Mouse (Mus musculus): Measurements from ENCODE around the gene Nudt6. TPM values are rescaled to one million over a fixed set of nuclear protein-coding genes. Genes with fewer than 3 reads are reported as not detected.

The Nudt6 gene
- polyA plus RNA-seq, 1 experiment: 12.7 TPM

- Histone ChIP-seq H3K36me3 (replicated peaks; ENCODE audit: low read length) (peaks cover 18% of the 10 kb centered on the region), H3K9me3 (no peaks in the 10 kb centered on the region), H3K4me3 (replicated peaks) (peak within 1 kb of the TSS; percentile 92), H3K4me1 (peaks cover 37% of the 10 kb centered on the region), H3K27me3 (replicated peaks) (no peaks in the 10 kb centered on the region)
- TF ChIP-seq GATA1 (IDR thresholded peaks at IDR 0.05; ENCODE audit: borderline replicate concordance, low read length) (no peak), FLI1 (IDR thresholded peaks at IDR 0.05; ENCODE audit: low read length) (no peak)
Measured at GRCm38 (mm10) chr3:37419458-37419991, 486 bp downstream of the Nudt6 start, which contains the start of gene Spata5. TSS of gene Spata5 (plus strand) at chr3:37419896.

- H3K36me3 ChIP-seq (replicated peaks; ENCODE audit: low read length): peaks cover 16% of the 10 kb centered on the region
- H3K4me1 ChIP-seq: peaks cover 42% of the 10 kb centered on the region
- H3K27me3 ChIP-seq (replicated peaks): no peaks in the 10 kb centered on the region
- no peak for TF ChIP-seq FLI1 (IDR thresholded peaks at IDR 0.05; ENCODE audit: low read length)
- no peak for TF ChIP-seq GATA1 (IDR thresholded peaks at IDR 0.05; ENCODE audit: borderline replicate concordance, low read length)
- H3K4me3 ChIP-seq (replicated peaks): peak overlapping the region; percentile 92
- no peaks in the 10 kb centered on the region for H3K9me3 ChIP-seq
Measured at GRCm38 (mm10) chr3:37418961-37419457, 1.0 kb downstream of the Nudt6 start.

GRCm38 (mm10) chr3:37418341-37418740 is 1.7 kb downstream of the Nudt6 start:
- Histone ChIP-seq H3K27me3 (replicated peaks) (no peaks in the 10 kb centered on the region), H3K36me3 (replicated peaks; ENCODE audit: low read length) (peaks cover 14% of the 10 kb centered on the region), H3K9me3 (no peaks in the 10 kb centered on the region), H3K4me3 (replicated peaks) (peak overlapping the region; percentile 92), H3K4me1 (peaks cover 44% of the 10 kb centered on the region)
- TF ChIP-seq FLI1 (IDR thresholded peaks at IDR 0.05; ENCODE audit: low read length) (no peak), GATA1 (IDR thresholded peaks at IDR 0.05; ENCODE audit: borderline replicate concordance, low read length) (no peak)

- peaks cover 34% of the 10 kb centered on the region for H3K36me3 ChIP-seq (replicated peaks; ENCODE audit: low read length)
- peaks cover 34% of the 10 kb centered on the region for H3K4me1 ChIP-seq
- H3K27me3 ChIP-seq (replicated peaks): no peaks in the 10 kb centered on the region
- H3K4me3 ChIP-seq (replicated peaks): no peak overlapping the region
- TF ChIP-seq FLI1 (IDR thresholded peaks at IDR 0.05; ENCODE audit: low read length) (no peak), GATA1 (IDR thresholded peaks at IDR 0.05; ENCODE audit: borderline replicate concordance, low read length) (no peak)
- H3K9me3 ChIP-seq: no peaks in the 10 kb centered on the region
Measured at GRCm38 (mm10) chr3:37414413-37414960, 5.5 kb downstream of the Nudt6 start.

- H3K36me3 ChIP-seq (replicated peaks; ENCODE audit: low read length): peaks cover 41% of the 10 kb centered on the region
- no peaks in the 10 kb centered on the region for H3K27me3 ChIP-seq (replicated peaks)
- H3K4me3 ChIP-seq (replicated peaks): no peak overlapping the region
- H3K4me1 ChIP-seq: peaks cover 28% of the 10 kb centered on the region
- TF ChIP-seq FLI1 (IDR thresholded peaks at IDR 0.05; ENCODE audit: low read length): no peak
- no peak for TF ChIP-seq GATA1 (IDR thresholded peaks at IDR 0.05; ENCODE audit: borderline replicate concordance, low read length)
- no peaks in the 10 kb centered on the region for H3K9me3 ChIP-seq
Measured at GRCm38 (mm10) chr3:37413446-37413845, 6.6 kb downstream of the Nudt6 start.

GRCm38 (mm10) chr3:37407598-37407997 is 12.4 kb downstream of the Nudt6 start:
- Histone ChIP-seq H3K36me3 (replicated peaks; ENCODE audit: low read length) (peaks cover 61% of the 10 kb centered on the region), H3K4me1 (peaks cover 5% of the 10 kb centered on the region), H3K27me3 (replicated peaks) (no peaks in the 10 kb centered on the region), H3K4me3 (replicated peaks) (no peak overlapping the region), H3K9me3 (no peaks in the 10 kb centered on the region)
- TF ChIP-seq FLI1 (IDR thresholded peaks at IDR 0.05; ENCODE audit: low read length) (no peak), GATA1 (IDR thresholded peaks at IDR 0.05; ENCODE audit: borderline replicate concordance, low read length) (no peak)

- no peaks in the 10 kb centered on the region for H3K9me3 ChIP-seq
- TF ChIP-seq FLI1 (IDR thresholded peaks at IDR 0.05; ENCODE audit: low read length) (no peak), GATA1 (IDR thresholded peaks at IDR 0.05; ENCODE audit: borderline replicate concordance, low read length) (no peak)
- no peak overlapping the region for H3K4me3 ChIP-seq (replicated peaks)
- peaks cover 29% of the 10 kb centered on the region for H3K36me3 ChIP-seq (replicated peaks; ENCODE audit: low read length)
- peaks cover 22% of the 10 kb centered on the region for H3K27me3 ChIP-seq (replicated peaks)
- H3K4me1 ChIP-seq: peaks cover 5% of the 10 kb centered on the region
Measured at GRCm38 (mm10) chr3:37401729-37402610, 18.0 kb downstream of the Nudt6 start.

GRCm38 (mm10) chr3:37398661-37399395 is 21.2 kb downstream of the Nudt6 start:
- Histone ChIP-seq H3K4me1 (no peaks in the 10 kb centered on the region), H3K9me3 (no peaks in the 10 kb centered on the region), H3K36me3 (replicated peaks; ENCODE audit: low read length) (peaks cover 5% of the 10 kb centered on the region), H3K4me3 (replicated peaks) (no peak overlapping the region), H3K27me3 (replicated peaks) (peaks cover 31% of the 10 kb centered on the region)
- TF ChIP-seq FLI1 (IDR thresholded peaks at IDR 0.05; ENCODE audit: low read length): no peak
- no peak for TF ChIP-seq GATA1 (IDR thresholded peaks at IDR 0.05; ENCODE audit: borderline replicate concordance, low read length)

- H3K9me3 ChIP-seq: no peaks in the 10 kb centered on the region
- H3K36me3 ChIP-seq (replicated peaks; ENCODE audit: low read length): no peaks in the 10 kb centered on the region
- peaks cover 31% of the 10 kb centered on the region for H3K27me3 ChIP-seq (replicated peaks)
- H3K4me1 ChIP-seq: no peaks in the 10 kb centered on the region
- no peak overlapping the region for H3K4me3 ChIP-seq (replicated peaks)
- TF ChIP-seq GATA1 (IDR thresholded peaks at IDR 0.05; ENCODE audit: borderline replicate concordance, low read length) (no peak), FLI1 (IDR thresholded peaks at IDR 0.05; ENCODE audit: low read length) (no peak)
Measured at GRCm38 (mm10) chr3:37397646-37398045, 22.4 kb downstream of the Nudt6 start.
